Mouse (Mus musculus): ENCODE results near the gene Ezr.

DNA sequence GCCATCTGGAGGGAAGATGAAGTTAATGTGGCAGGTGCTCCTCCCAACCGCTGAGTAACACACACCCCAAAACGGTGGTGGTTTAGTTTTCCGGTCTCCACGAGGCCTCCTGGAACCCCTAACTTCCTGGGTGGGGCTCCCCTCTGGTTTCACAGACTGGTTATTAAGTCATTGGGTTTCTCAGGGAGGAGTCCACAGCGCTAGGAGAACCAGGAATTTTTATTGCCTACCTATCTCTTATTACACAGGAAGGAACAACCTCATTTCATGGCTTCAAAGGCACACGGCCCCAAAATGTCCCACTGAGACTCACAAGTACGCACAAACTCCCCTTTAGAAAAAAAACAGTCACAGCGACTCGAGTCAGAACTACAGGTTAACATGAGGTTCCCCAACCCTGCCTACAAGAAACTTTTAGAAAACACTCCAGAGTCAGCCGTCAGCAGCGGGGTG, 38.8 kb downstream of the Ezr start:
- no peak for TF ChIP-seq CTCF (IDR thresholded peaks at IDR 0.05)
- TF ChIP-seq EP300 (IDR thresholded peaks at IDR 0.05): peak; percentile 46; the same call in 1 of the 2 replicates
